Mouse (Mus musculus) midbrain, embryonic 14.5 days (tissue): ENCODE measurements around the gene Lgr5. TPM values are rescaled to one million over a fixed set of nuclear protein-coding genes. Genes with fewer than 3 reads are reported as not detected.

Experiments
- polyA plus RNA-seq: library from polyadenylated mRNA; unstranded; fragments of >200 nt; fragmentation: Nextera tagmentation; extraction: Ambion mirVana; gene quantifications from 2 replicates; pipeline ENCODE4 v1.2.1, GENCODE M21; 2014

The Lgr5 gene
- polyA plus RNA-seq, 1 experiment from 2014 or later, result 1.9 TPM

Other genes starting within 250 kb of the Lgr5 start
- 32.5 and 43.3 TPM in 2 replicates for gene Tmem19, start 225.3 kb downstream of the Lgr5 start, polyA plus RNA-seq
- 24.5 and 27.3 TPM in 2 replicates for gene Thap2, start 203.3 kb downstream of the Lgr5 start, polyA plus RNA-seq
- 25.4 and 28.6 TPM in 2 replicates for gene Zfc3h1, start 202.8 kb downstream of the Lgr5 start, polyA plus RNA-seq
- 0.36 and 0.66 TPM in 2 replicates for gene A930009A15Rik, start 17.8 kb downstream of the Lgr5 start, polyA plus RNA-seq
- gene Tspan8, start 229.1 kb upstream of the Lgr5 start, polyA plus RNA-seq, result not detected in 2 replicates